Mouse (Mus musculus): ENCODE results near the gene Slc25a41.

- no peak for TF ChIP-seq POLR2A (IDR thresholded peaks at IDR 0.05; ENCODE audit: low read depth, low read length)
- no peak for TF ChIP-seq CTCF (IDR thresholded peaks at IDR 0.05; ENCODE audit: borderline replicate concordance, insufficient read depth, low read length)
Observed at GRCm38 (mm10) chr17:57062548-57062947, 21.1 kb upstream of the Slc25a41 start.
